Mouse (Mus musculus): Measurements from ENCODE around the gene Lcor. TPM values are rescaled to one million over a fixed set of nuclear protein-coding genes. Genes with fewer than 3 reads are reported as not detected.

Gene Lcor
- 2.5 and 3.4 TPM in 2 replicates for polyA plus RNA-seq (2012; ENCODE audit: insufficient read depth, insufficient read length, missing spikeins)

DNA sequence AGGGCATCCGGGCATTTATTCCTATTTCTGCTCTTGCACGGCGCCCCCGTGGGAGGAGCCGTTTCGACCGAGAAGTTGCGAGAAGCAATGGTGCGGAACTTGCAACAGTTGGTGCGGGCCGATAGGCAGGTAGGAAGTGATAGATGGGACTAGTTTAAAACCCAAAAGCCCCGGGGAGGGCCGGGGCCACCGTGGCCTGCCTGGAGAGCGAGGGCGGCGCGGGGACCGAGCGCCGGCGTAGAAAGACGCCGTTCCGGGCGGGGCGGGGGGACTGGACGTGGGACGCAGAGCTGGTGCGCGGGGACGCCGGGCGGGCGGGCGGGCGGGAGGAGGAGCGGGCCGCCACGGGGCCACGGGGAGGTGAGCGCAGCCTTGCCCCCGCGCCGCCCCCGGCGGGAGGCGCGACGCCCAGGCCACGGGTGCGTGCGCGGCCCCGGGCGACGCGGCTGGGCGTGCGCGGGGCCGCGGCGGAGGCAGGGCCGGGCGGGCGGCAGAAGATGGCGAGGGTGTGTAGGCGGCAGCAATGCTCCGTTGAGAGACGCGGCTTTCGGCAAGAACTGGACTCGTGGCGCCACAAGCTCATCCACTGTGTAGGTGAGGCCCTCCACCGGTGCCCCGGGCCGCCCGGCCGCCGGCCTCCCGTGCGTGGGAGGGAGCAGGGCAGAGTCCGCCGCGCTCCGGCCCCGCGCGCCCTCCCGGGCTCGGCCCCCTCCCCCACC is at the start of gene Lcor:
Gene Lcor (plus strand): TSS at position 448 of the 719 bp plus-strand sequence.
- Histone ChIP-seq H3K4me3 (ENCODE audit: insufficient read depth, low read depth, low read length) (peak within 1 kb of the TSS; percentile 99), H3K4me1 (ENCODE audit: control insufficient read depth, insufficient read depth, insufficient read length, low read length) (no peaks in the 10 kb centered on the region; the same call in 1 of the 2 replicates), H3K27ac (replicated peaks; ENCODE audit: low read depth, low read length) (peak within 1 kb of the TSS; percentile 96)

DNA sequence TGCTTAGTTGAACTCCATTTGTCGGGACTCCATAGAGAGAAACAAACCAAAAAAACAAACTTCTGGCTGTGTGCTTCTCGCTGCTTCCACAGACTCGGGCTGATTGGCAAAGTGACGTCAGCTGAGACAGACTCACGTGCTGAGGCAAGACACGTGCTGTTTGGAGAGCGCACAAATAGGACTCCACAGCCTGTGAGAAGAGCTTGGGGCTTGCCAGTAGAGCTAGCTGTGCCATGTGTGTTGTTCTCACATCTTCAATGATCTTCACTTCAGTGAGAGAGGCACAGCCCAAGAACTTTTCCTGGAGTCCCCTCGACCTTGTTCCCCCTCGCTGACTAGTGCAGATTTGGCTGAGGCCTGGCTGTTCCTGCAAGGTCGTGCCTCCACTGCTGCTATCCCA is 47.1 kb upstream of the Lcor start:
- Histone ChIP-seq H3K4me1 (ENCODE audit: control insufficient read depth, insufficient read depth, insufficient read length, low read length) (no peaks in the 10 kb centered on the region), H3K4me3 (ENCODE audit: insufficient read depth, low read depth, low read length) (no peak overlapping the region), H3K27ac (replicated peaks; ENCODE audit: low read depth, low read length) (no peak overlapping the region)

DNA sequence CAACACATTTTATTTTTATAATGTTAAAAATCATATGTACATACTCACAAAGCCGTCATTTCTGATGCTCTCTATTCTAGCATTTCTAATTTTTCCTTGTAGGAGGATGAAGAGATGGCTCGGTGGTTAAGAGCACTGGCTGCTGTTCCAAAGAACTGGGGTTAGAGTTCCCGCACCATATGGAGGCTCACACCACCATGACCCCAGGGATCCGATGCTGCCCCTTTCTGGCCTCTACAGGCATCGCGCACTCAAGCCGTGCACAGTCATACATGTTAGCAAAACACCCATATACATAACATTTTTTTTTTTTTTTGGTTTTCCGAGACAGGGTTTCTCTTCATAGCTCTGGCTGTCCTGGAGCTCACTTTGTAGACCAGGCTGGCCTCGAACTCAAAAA is 46.0 kb upstream of the Lcor start:
- Histone ChIP-seq H3K4me3 (ENCODE audit: insufficient read depth, low read depth, low read length) (no peak overlapping the region), H3K27ac (replicated peaks; ENCODE audit: low read depth, low read length) (no peak overlapping the region), H3K4me1 (ENCODE audit: control insufficient read depth, insufficient read depth, insufficient read length, low read length) (no peaks in the 10 kb centered on the region)

DNA sequence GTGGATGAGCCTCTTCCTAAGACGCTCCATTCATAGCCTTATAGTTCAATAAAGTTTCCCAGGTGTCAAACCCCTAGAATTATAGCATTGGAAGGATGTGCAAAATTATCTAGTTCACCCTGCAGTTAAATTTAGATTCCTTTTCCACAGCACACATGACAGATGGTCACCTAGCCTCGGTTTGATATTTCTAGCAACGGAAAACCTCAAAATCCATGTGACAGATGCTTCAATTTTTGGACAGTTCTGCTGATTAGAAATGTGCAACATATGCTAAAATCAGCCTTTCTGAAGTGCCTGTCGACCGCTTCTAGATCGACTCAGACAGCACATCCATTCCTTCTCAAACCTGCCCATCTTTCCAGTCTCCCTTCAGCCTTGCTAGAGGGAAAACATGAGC is 43.5 kb upstream of the Lcor start:
- no peak overlapping the region for H3K4me3 ChIP-seq (ENCODE audit: insufficient read depth, low read depth, low read length)
- no peaks in the 10 kb centered on the region for H3K4me1 ChIP-seq (ENCODE audit: control insufficient read depth, insufficient read depth, insufficient read length, low read length)
- no peak overlapping the region for H3K27ac ChIP-seq (replicated peaks; ENCODE audit: low read depth, low read length)

DNA sequence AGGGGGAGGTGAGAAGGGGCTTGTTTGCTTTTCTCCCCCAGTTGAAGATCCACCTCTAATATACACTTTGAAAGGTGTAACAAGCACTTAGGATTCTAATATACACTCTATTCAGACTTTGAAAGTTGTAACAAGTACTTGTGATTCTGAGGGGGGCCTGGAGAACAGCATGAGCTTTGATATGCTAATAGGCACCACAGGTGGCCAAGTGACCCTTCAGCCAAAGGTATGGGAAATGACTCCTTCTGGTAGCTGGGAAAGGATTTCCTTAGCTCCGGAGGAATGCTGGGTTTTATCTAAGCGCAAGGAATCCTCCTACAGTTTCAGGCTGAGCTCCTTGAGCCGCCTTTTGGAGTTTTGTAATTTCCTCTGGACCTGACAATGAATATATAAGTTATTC is 41.0 kb upstream of the Lcor start:
- Histone ChIP-seq H3K4me1 (ENCODE audit: control insufficient read depth, insufficient read depth, insufficient read length, low read length) (no peaks in the 10 kb centered on the region), H3K4me3 (ENCODE audit: insufficient read depth, low read depth, low read length) (no peak overlapping the region), H3K27ac (replicated peaks; ENCODE audit: low read depth, low read length) (no peak overlapping the region)

DNA sequence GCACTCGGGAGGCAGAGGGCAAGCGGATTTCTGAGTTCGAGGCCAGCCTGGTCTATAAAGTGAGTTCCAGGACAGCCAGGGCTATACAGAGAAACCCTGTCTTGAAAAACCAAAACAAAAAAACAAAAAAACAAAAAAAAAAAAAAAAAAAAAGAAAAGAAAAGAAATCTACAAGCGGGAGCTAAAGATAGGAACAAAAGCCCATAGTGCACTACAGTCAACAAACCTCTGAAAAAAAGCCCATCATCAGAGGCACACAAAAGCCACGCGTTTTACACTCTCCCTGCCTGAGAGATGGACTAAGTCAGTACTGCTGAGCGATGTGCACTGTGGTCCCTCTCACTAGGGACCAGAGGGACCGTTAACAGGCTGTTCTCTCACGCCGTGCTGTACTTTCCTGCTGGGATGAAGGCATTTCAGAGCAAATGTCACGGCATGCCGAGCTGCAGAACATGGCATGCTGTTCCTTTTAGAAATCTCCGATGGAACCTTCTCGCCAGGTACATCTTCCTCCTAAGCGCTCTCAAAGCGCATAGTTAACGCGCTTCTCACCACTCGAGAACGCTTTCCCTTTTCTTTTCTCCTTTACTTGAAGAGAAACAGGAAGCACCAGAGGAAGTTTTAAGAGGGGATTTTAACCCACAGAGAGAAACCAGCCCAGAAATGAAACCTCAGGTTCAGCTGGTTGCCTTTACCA is 40.4 kb upstream of the Lcor start:
- H3K4me3 ChIP-seq (ENCODE audit: insufficient read depth, low read depth, low read length), result peak overlapping the region; percentile 19; the same call in 1 of the 2 replicates
- no peaks in the 10 kb centered on the region for H3K4me1 ChIP-seq (ENCODE audit: control insufficient read depth, insufficient read depth, insufficient read length, low read length)
- no peak overlapping the region for H3K27ac ChIP-seq (replicated peaks; ENCODE audit: low read depth, low read length)

DNA sequence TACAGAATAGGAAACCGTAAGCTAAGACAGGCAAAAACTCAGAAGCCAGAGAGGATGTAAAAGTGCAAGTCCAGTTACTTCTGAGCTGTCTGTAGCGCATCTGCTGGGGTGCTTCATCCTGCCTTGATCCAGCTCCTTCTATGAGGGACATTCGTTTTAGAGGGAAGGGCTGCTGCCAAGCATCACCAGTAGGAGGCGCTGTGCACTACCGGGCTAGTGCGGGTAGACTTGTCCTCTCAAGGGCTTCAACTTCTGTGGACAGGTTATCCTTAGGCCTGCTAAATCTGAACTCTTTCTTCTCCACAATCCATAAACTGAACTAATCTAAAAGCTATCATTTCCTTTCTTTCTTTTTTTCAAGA is 39.8 kb upstream of the Lcor start:
- no peak overlapping the region for H3K27ac ChIP-seq (replicated peaks; ENCODE audit: low read depth, low read length)
- H3K4me3 ChIP-seq (ENCODE audit: insufficient read depth, low read depth, low read length), result 0 out of 2 replicates have a peak overlapping the region, but pooled peaks have one; percentile 19
- no peaks in the 10 kb centered on the region for H3K4me1 ChIP-seq (ENCODE audit: control insufficient read depth, insufficient read depth, insufficient read length, low read length)

DNA sequence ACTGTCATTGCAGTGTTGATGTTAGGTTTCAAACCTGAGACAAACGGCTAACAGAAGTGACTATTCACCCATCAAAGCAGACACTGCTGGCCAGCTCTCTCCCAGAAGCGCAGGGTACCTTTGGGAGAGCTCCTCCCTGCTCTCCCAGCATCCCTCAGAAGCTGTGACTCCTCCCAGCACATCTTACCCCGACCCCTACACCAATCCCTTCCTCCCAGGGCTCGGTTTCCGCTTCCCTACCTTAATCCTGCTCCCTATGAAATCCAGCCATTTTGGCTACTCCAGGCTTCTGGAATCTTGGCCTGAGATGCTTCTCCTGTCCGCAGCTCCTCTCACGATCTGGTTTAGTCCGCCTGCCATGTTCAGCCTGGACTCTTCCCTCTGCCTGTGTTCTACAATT is 37.9 kb upstream of the Lcor start:
- Histone ChIP-seq H3K4me1 (ENCODE audit: control insufficient read depth, insufficient read depth, insufficient read length, low read length) (no peaks in the 10 kb centered on the region), H3K4me3 (ENCODE audit: insufficient read depth, low read depth, low read length) (no peak overlapping the region), H3K27ac (replicated peaks; ENCODE audit: low read depth, low read length) (no peak overlapping the region)

DNA sequence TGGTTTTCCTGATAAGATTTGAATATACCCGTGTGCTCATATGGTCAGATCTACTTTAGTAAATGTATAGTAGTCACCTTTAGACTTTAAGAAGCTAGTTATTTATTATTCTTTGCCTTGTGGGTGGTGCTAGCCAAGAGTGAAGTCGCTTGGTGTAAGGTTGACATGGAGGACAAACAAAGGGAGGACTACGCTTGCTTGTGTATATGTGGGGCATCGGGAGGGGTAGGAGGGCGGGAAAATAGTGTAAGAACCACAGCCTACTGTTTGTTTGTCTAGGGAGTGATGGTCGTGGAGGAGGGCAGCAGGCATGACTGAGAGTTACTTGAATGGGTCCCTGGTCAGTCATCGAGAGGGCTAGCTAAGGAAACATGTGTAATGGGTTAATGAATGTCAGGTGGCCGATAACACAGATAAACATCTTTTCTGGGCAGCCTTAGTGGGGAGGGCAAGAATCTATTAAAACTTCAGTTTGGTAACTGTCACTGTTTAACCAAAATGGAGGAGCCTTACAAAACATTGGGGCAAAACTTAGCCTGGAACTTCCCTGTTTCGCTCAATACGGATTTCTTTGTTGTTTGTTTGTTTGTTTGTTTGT is 37.3 kb upstream of the Lcor start:
- Histone ChIP-seq H3K4me1 (ENCODE audit: control insufficient read depth, insufficient read depth, insufficient read length, low read length) (no peaks in the 10 kb centered on the region), H3K27ac (replicated peaks; ENCODE audit: low read depth, low read length) (no peak overlapping the region)

DNA sequence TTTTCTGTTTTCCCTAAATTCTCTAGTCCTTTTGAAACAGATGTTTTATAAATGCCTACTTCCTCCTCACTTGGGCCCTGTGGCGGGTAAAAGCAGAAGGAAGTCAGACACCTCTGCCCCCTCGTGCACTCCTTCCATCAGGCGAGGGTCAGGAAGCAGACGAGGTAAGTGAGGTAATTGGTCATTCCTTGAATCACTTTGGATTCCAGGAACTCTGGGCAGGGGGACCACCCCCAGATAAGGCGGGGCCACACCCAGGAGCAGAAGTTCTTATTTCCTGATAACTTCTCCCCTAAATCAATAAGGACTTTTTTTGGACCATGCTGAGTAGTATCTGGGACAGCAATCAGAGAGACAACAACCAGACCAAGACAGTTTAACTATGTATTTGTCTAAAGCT is 36.7 kb upstream of the Lcor start:
- no peak overlapping the region for H3K27ac ChIP-seq (replicated peaks; ENCODE audit: low read depth, low read length)
- H3K4me3 ChIP-seq (ENCODE audit: insufficient read depth, low read depth, low read length), result no peak overlapping the region
- no peaks in the 10 kb centered on the region for H3K4me1 ChIP-seq (ENCODE audit: control insufficient read depth, insufficient read depth, insufficient read length, low read length)

More for the DNA sequence above, 37.3 kb upstream of the Lcor start:
- no peak overlapping the region for H3K4me3 ChIP-seq (ENCODE audit: insufficient read depth, low read depth, low read length)

DNA sequence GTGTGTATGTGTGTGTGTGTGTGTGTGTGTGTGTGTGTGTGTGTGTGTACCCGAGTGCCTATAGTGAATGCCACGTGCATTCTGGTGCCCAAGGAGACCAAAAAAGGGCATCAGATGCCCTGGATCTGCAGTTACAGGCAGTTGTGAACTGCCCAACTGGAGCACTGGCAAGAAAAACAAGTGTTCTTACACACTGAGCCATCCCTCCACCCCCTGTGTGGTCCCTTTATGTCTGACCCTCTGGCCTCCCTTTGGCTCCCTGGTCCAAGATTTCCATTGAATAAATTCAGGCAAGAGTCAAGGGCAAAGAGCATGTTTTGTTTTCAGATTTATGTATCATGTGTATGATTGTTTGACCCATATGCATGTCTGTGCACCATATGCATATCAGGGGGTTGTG is 35.3 kb upstream of the Lcor start:
- H3K4me1 ChIP-seq (ENCODE audit: control insufficient read depth, insufficient read depth, insufficient read length, low read length), result no peaks in the 10 kb centered on the region
- H3K4me3 ChIP-seq (ENCODE audit: insufficient read depth, low read depth, low read length), result no peak overlapping the region

DNA sequence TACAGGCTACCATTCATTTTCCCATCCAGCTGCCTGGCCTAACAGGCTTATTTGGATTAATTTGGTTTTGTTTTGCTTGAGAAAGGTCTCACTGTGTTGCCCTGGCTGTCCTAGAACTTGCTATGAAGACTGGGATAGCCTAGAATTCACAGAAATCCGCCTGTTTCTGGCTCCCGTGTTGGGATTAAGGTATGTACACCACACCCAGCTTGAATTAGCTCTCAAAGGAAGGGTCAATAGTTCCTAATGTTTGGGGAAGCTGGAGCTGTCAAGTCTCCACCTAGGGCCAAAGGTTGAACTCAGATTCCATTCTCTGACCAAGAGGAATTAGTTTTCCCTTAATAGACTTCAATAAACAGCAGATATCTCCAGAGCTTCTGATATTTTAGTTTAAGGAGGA is 34.7 kb upstream of the Lcor start:
- no peaks in the 10 kb centered on the region for H3K4me1 ChIP-seq (ENCODE audit: control insufficient read depth, insufficient read depth, insufficient read length, low read length)
- H3K27ac ChIP-seq (replicated peaks; ENCODE audit: low read depth, low read length), result no peak overlapping the region
- no peak overlapping the region for H3K4me3 ChIP-seq (ENCODE audit: insufficient read depth, low read depth, low read length)

More for the DNA sequence above, 35.3 kb upstream of the Lcor start:
- H3K27ac ChIP-seq (replicated peaks; ENCODE audit: low read depth, low read length), result no peak overlapping the region

DNA sequence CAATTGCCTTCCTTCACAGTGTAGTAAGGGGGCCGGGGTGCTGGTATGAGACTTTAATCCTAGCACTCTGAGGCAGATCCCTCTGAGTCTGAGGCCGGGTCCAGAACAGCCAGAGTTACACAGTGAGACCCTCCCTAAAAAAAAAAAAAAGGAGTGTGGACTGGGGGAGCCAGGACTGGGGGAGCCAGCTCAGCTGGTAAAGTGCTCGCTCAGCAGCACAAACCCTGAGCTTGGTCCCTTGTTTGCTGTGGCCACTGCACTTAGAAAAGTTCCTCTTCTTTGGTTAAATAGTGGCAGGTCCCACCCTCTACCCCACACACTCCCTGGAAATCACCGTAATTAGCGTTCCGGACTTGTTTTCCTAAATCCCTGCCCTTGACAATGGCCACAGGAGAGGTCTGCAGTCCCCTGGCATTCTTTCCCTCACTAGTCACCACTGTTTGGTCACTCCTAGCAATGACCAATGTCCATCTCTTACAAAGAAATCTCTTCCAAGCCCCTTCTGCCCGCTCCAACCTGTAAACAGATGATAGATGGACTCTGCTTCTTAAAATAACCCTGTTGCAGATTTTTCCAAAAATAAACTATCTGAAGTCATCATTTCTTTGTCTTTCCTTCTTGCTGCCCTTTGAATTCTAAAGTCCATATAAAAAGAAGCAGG is 32.9 kb upstream of the Lcor start:
- no peak overlapping the region for H3K4me3 ChIP-seq (ENCODE audit: insufficient read depth, low read depth, low read length)
- no peak overlapping the region for H3K27ac ChIP-seq (replicated peaks; ENCODE audit: low read depth, low read length)
- H3K4me1 ChIP-seq (ENCODE audit: control insufficient read depth, insufficient read depth, insufficient read length, low read length), result no peaks in the 10 kb centered on the region

DNA sequence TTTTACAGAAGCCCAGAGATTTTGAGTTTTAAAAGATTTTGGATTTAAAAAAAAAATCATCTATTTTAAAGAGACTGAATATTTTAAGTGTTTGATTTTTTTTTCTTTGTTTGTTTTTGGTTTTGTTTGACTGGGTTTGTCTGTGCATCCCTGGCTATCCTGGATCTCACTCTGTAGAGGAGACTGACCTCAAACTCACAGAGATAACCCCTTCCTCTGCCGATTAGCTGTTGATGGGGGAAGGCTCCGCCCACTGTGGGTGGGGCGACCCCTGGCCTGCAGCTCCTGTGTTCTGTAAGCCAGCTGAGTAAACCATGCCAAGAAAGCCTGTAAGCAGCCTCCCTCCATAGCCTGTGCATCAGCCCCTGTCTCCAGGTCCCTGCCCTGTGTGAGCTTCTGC is 30.3 kb upstream of the Lcor start:
- Histone ChIP-seq H3K4me1 (ENCODE audit: control insufficient read depth, insufficient read depth, insufficient read length, low read length) (no peaks in the 10 kb centered on the region), H3K27ac (replicated peaks; ENCODE audit: low read depth, low read length) (no peak overlapping the region), H3K4me3 (ENCODE audit: insufficient read depth, low read depth, low read length) (no peak overlapping the region)

DNA sequence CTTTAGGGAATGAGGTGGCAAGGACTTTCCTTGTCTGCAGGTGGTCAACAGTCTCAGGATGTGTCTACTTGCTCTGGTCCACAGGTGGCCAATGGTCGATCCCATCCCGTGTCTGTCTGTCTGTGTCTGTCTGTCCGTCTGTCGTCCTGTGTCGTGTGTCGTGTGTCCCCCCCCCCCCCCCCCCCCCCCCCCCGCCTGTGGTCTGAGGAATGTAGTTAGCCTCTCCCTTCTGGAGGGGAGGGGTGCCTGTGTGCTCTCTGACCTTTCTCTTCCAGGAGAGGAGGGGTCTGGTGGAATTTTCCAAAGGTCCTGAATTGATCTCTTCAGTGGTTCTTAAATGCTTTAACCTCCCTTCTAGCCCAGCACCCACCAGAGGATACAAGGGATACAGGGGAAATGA is 27.8 kb upstream of the Lcor start:
- no peaks in the 10 kb centered on the region for H3K4me1 ChIP-seq (ENCODE audit: control insufficient read depth, insufficient read depth, insufficient read length, low read length)
- H3K4me3 ChIP-seq (ENCODE audit: insufficient read depth, low read depth, low read length), result no peak overlapping the region
- no peak overlapping the region for H3K27ac ChIP-seq (replicated peaks; ENCODE audit: low read depth, low read length)
